Mouse (Mus musculus): ENCODE measurements at regions not wholly inside any gene's neighbourhood (a gene's known extent, or its start where the extent isn't known, plus 50 kb on each side); places are given as distances from the start of the nearest gene placed in this dataset.

- Histone ChIP-seq H3K27me3 (ENCODE audit: control insufficient read depth, insufficient read depth, insufficient read length) (no peaks in the 10 kb centered on the region), H3K79me2 (ENCODE audit: control insufficient read depth, insufficient read depth) (no peaks in the 10 kb centered on the region), H3K4me3 (no peak overlapping the region), H3ac (ENCODE audit: control insufficient read depth, insufficient read length) (no peak overlapping the region), H3K36me3 (ENCODE audit: control insufficient read depth, insufficient read depth) (no peaks in the 10 kb centered on the region), H3K4me2 (ENCODE audit: low read depth) (peak overlapping the region; percentile 50)
- TF ChIP-seq POLR2AphosphoS2 (IDR thresholded peaks at IDR 0.05; ENCODE audit: insufficient read length, low read depth) = no peak
- TF ChIP-seq USF1 (IDR thresholded peaks at IDR 0.05; ENCODE audit: low read depth) = peak; percentile 80
- no peak for TF ChIP-seq TCF3 (IDR thresholded peaks at IDR 0.05; ENCODE audit: insufficient read length, low read depth)
- TF ChIP-seq CEBPB (IDR thresholded peaks at IDR 0.05; ENCODE audit: insufficient read depth, poor library complexity, severe bottlenecking) = peak; percentile 49
- TF ChIP-seq MYOD1 (IDR thresholded peaks at IDR 0.05; ENCODE audit: control insufficient read depth in 1 of 3, insufficient read length in 2 of 3, low read depth in 2 of 3) = peak in 2 of 3 experiments; percentile 40 to 45
- TF ChIP-seq E2F4 (IDR thresholded peaks at IDR 0.05; ENCODE audit: insufficient read depth) = no peak
- TF ChIP-seq TCF12 (IDR thresholded peaks at IDR 0.05; ENCODE audit: insufficient read depth, poor library complexity, severe bottlenecking) = peak; percentile 24
Observed at GRCm38 (mm10) chr8:104022691-104023509, 78.5 kb upstream of the Cdh5 start.

GRCm38 (mm10) chr8:104027161-104027821, 74.1 kb upstream of the Cdh5 start:
- TF ChIP-seq E2F4 (IDR thresholded peaks at IDR 0.05; ENCODE audit: insufficient read depth) (no peak), REST (IDR thresholded peaks at IDR 0.05; ENCODE audit: insufficient read depth, insufficient read length) (no peak), USF1 (IDR thresholded peaks at IDR 0.05; ENCODE audit: low read depth) (no peak), POLR2A (IDR thresholded peaks at IDR 0.05; ENCODE audit: insufficient read length, low read depth) (no peak), TCF12 (IDR thresholded peaks at IDR 0.05; ENCODE audit: insufficient read depth, poor library complexity, severe bottlenecking) (no peak), TCF3 (IDR thresholded peaks at IDR 0.05; ENCODE audit: insufficient read length, low read depth) (no peak), SRF (IDR thresholded peaks at IDR 0.05; ENCODE audit: control insufficient read depth, insufficient read length, low read depth) (no peak), MAX (IDR thresholded peaks at IDR 0.05; ENCODE audit: low read depth) (no peak), CEBPB (IDR thresholded peaks at IDR 0.05; ENCODE audit: insufficient read depth, poor library complexity, severe bottlenecking) (no peak), POLR2AphosphoS2 (IDR thresholded peaks at IDR 0.05; ENCODE audit: insufficient read length, low read depth) (no peak), MYOD1 (IDR thresholded peaks at IDR 0.05; ENCODE audit: control insufficient read depth in 1 of 3, insufficient read length in 2 of 3, low read depth in 2 of 3) (no peak), MYOG (IDR thresholded peaks at IDR 0.05; ENCODE audit: control insufficient read depth in 1 of 3, insufficient read depth in 1 of 3, insufficient read length in 2 of 3, low read depth in 2 of 3) (no peak)
- Histone ChIP-seq H3K4me3 (no peak overlapping the region), H3K79me2 (ENCODE audit: control insufficient read depth, insufficient read depth) (no peaks in the 10 kb centered on the region), H3ac (ENCODE audit: control insufficient read depth, insufficient read length) (no peak overlapping the region), H3K27me3 (ENCODE audit: control insufficient read depth, insufficient read depth, insufficient read length) (no peaks in the 10 kb centered on the region), H3K36me3 (ENCODE audit: control insufficient read depth, insufficient read depth) (no peaks in the 10 kb centered on the region), H3K4me2 (ENCODE audit: low read depth) (no peak overlapping the region)

- H3K27me3 ChIP-seq (ENCODE audit: control insufficient read depth, insufficient read depth, insufficient read length) = no peaks in the 10 kb centered on the region
- no peak for TF ChIP-seq MAX (IDR thresholded peaks at IDR 0.05; ENCODE audit: low read depth)
- no peak for TF ChIP-seq CEBPB (IDR thresholded peaks at IDR 0.05; ENCODE audit: insufficient read depth, poor library complexity, severe bottlenecking)
- no peak for TF ChIP-seq MYOD1 (IDR thresholded peaks at IDR 0.05; ENCODE audit: control insufficient read depth in 1 of 3, insufficient read length in 2 of 3, low read depth in 2 of 3)
- TF ChIP-seq TCF12 (IDR thresholded peaks at IDR 0.05; ENCODE audit: insufficient read depth, poor library complexity, severe bottlenecking) = no peak
- no peaks in the 10 kb centered on the region for H3K36me3 ChIP-seq (ENCODE audit: control insufficient read depth, insufficient read depth)
- no peaks in the 10 kb centered on the region for H3K79me2 ChIP-seq (ENCODE audit: control insufficient read depth, insufficient read depth)
- H3ac ChIP-seq (ENCODE audit: control insufficient read depth, insufficient read length) = no peak overlapping the region
- H3K4me2 ChIP-seq (ENCODE audit: low read depth) = peak overlapping the region; percentile 60
- no peak overlapping the region for H3K4me3 ChIP-seq
Observed at GRCm38 (mm10) chr8:104028626-104029025, 72.8 kb upstream of the Cdh5 start.

- H3K36me3 ChIP-seq (ENCODE audit: control insufficient read depth, insufficient read depth) = no peaks in the 10 kb centered on the region
- H3ac ChIP-seq (ENCODE audit: control insufficient read depth, insufficient read length) = no peak overlapping the region
- TF ChIP-seq MYOG (IDR thresholded peaks at IDR 0.05; ENCODE audit: control insufficient read depth in 1 of 3, insufficient read depth in 1 of 3, insufficient read length in 2 of 3, low read depth in 2 of 3) (no peak), USF1 (IDR thresholded peaks at IDR 0.05; ENCODE audit: low read depth) (no peak), CEBPB (IDR thresholded peaks at IDR 0.05; ENCODE audit: insufficient read depth, poor library complexity, severe bottlenecking) (no peak), E2F4 (IDR thresholded peaks at IDR 0.05; ENCODE audit: insufficient read depth) (no peak), REST (IDR thresholded peaks at IDR 0.05; ENCODE audit: insufficient read depth, insufficient read length) (no peak), POLR2AphosphoS2 (IDR thresholded peaks at IDR 0.05; ENCODE audit: insufficient read length, low read depth) (no peak), TCF12 (IDR thresholded peaks at IDR 0.05; ENCODE audit: insufficient read depth, poor library complexity, severe bottlenecking) (no peak), MYOD1 (IDR thresholded peaks at IDR 0.05; ENCODE audit: control insufficient read depth in 1 of 3, insufficient read length in 2 of 3, low read depth in 2 of 3) (no peak), POLR2A (IDR thresholded peaks at IDR 0.05; ENCODE audit: insufficient read length, low read depth) (no peak)
- no peak overlapping the region for H3K4me2 ChIP-seq (ENCODE audit: low read depth)
- H3K79me2 ChIP-seq (ENCODE audit: control insufficient read depth, insufficient read depth) = no peaks in the 10 kb centered on the region
- H3K27me3 ChIP-seq (ENCODE audit: control insufficient read depth, insufficient read depth, insufficient read length) = no peaks in the 10 kb centered on the region
- no peak overlapping the region for H3K4me3 ChIP-seq
Observed at GRCm38 (mm10) chr8:104032179-104032578, 69.2 kb upstream of the Cdh5 start.

All from myocyte (in vitro differentiated cells).